Mouse (Mus musculus) hindbrain, embryonic 11.5 days (tissue): ENCODE data around the gene Mettl6. TPM values are rescaled to one million over a fixed set of nuclear protein-coding genes. Genes with fewer than 3 reads are reported as not detected.

Experiments
- ATAC-seq: fragments of 200-750 bp; cut with Nextera tagmentation; 2 replicates; pipeline ENCODE4 v1.8.0; 2017; ENCODE audit warnings: mild to moderate bottlenecking, moderate TSS enrichment, moderate library complexity; ENCODE audit not compliant: low FRiP score
- DNase-seq: peaks from one replicate; pipeline ENCODE4 v3.0.0-alpha.2; 2015; ENCODE audit warnings: low spot score
- H3K27ac ChIP-seq: fragments of 300-500 bp; sonication (generic); 2 replicates; pipeline ENCODE4 v1.5.1; 2014; ENCODE audit warnings: mild to moderate bottlenecking, low read depth, low read length
- H3K27me3 ChIP-seq: fragments of 300-500 bp; sonication (generic); 2 replicates; pipeline ENCODE4 v1.6.1; 2014; ENCODE audit warnings: mild to moderate bottlenecking, low read length, moderate library complexity, mixed read lengths; ENCODE audit not compliant: control insufficient read depth, insufficient read depth
- H3K36me3 ChIP-seq: fragments of 300-500 bp; sonication (generic); 2 replicates; pipeline ENCODE4 v1.6.1; 2014; ENCODE audit warnings: mild to moderate bottlenecking, low read length, moderate library complexity, mixed read lengths; ENCODE audit not compliant: control insufficient read depth, insufficient read depth
- H3K4me1 ChIP-seq: fragments of 300-500 bp; sonication (generic); replicated peaks from 2 replicates; pipeline ENCODE4 v1.6.1; 2014; ENCODE audit warnings: low read length, mixed read lengths; ENCODE audit not compliant: control insufficient read depth, insufficient read depth
- H3K4me2 ChIP-seq: fragments of 300-500 bp; sonication (generic); replicated peaks from 2 replicates; pipeline ENCODE4 v1.6.1; 2014; ENCODE audit warnings: mild to moderate bottlenecking, low read depth, low read length
- H3K4me3 ChIP-seq: fragments of 300-500 bp; sonication (generic); 2 replicates; pipeline ENCODE4 v1.5.1; 2014; ENCODE audit warnings: low read depth, low read length
- H3K9ac ChIP-seq: fragments of 300-500 bp; sonication (generic); 2 replicates; pipeline ENCODE4 v1.6.1; 2014; ENCODE audit warnings: low read depth, low read length
- H3K9me3 ChIP-seq: fragments of 300-500 bp; sonication (generic); 2 replicates; pipeline ENCODE4 v1.6.1; 2016; ENCODE audit warnings: low read length; ENCODE audit not compliant: control insufficient read depth
- WGBS: fragments of 180-500 bp; shearing (Covaris S2); extraction: QIAGEN DNeasy Blood & Tissue Kit; methylation state at CpG from one replicate; pipeline ENCODE4 v1.1.7; 2014; 5-methylcytosine and 5-hydroxymethylcytosine counted together
- polyA plus RNA-seq: library from polyadenylated mRNA; unstranded; fragments of >200 nt; fragmentation: Nextera tagmentation; extraction: Ambion mirVana; gene quantifications from 2 replicates; pipeline ENCODE4 v1.2.1, GENCODE M21; 2014

Gene Mettl6
- 86.9 and 87.1 TPM in 2 replicates for polyA plus RNA-seq

GRCm38 (mm10) chr14:31494975-31495455 is at the start of gene Mettl6:
Mettl6 (minus strand) TSS chr14:31495040.
- peaks cover 9% of the 10 kb centered on the region; the same call in 1 of the 2 replicates for H3K4me1 ChIP-seq
- DNase-seq: peak; percentile 91
- H3K27me3 ChIP-seq: no peaks in the 10 kb centered on the region
- peak within 1 kb of the TSS; percentile 90 for H3K4me3 ChIP-seq
- H3K4me2 ChIP-seq: peak within 1 kb of the TSS; percentile 54
- no peaks in the 10 kb centered on the region for H3K9me3 ChIP-seq
- peak within 1 kb of the TSS; percentile 71; the same call in 1 of the 2 replicates for H3K27ac ChIP-seq
- H3K36me3 ChIP-seq: no peaks in the 10 kb centered on the region; the same call in 1 of the 2 replicates
- ATAC-seq: peak; percentile 91
- WGBS: under 1% methylated on average over 49 of the region's 49 CpGs
- peak within 1 kb of the TSS; percentile 85 for H3K9ac ChIP-seq

GRCm38 (mm10) chr14:31543885-31544442 is 49.1 kb upstream of the Mettl6 start:
- DNase-seq: no peak
- Histone ChIP-seq H3K9me3 (no peaks in the 10 kb centered on the region), H3K4me1 (no peaks in the 10 kb centered on the region), H3K27ac (no peak overlapping the region), H3K4me3 (no peak overlapping the region), H3K9ac (no peak overlapping the region), H3K4me2 (no peak overlapping the region), H3K36me3 (no peaks in the 10 kb centered on the region), H3K27me3 (no peaks in the 10 kb centered on the region)
- WGBS: 79% methylated on average over 11 of the region's 11 CpGs
- no peak for ATAC-seq

GRCm38 (mm10) chr14:31537298-31537697 is 42.5 kb upstream of the Mettl6 start:
- Histone ChIP-seq H3K4me1 (no peaks in the 10 kb centered on the region), H3K36me3 (no peaks in the 10 kb centered on the region), H3K4me3 (no peak overlapping the region), H3K9me3 (no peaks in the 10 kb centered on the region), H3K27me3 (no peaks in the 10 kb centered on the region), H3K4me2 (no peak overlapping the region), H3K9ac (no peak overlapping the region), H3K27ac (no peak overlapping the region)
- 78% methylated on average over 6 of the region's 6 CpGs for WGBS
- no peak for ATAC-seq
- DNase-seq: no peak

GRCm38 (mm10) chr14:31532656-31533055 is 37.8 kb upstream of the Mettl6 start:
- no peaks in the 10 kb centered on the region for H3K9me3 ChIP-seq
- H3K4me1 ChIP-seq: no peaks in the 10 kb centered on the region
- no peak overlapping the region for H3K4me3 ChIP-seq
- ATAC-seq (no peak), DNase-seq (no peak)
- no peak overlapping the region for H3K9ac ChIP-seq
- 63% methylated on average over 3 of the region's 3 CpGs for WGBS
- H3K27ac ChIP-seq: no peak overlapping the region
- no peaks in the 10 kb centered on the region for H3K27me3 ChIP-seq
- no peaks in the 10 kb centered on the region for H3K36me3 ChIP-seq
- no peak overlapping the region for H3K4me2 ChIP-seq

- no peaks in the 10 kb centered on the region for H3K36me3 ChIP-seq
Measured at GRCm38 (mm10) chr14:31531506-31532148, 36.8 kb upstream of the Mettl6 start.

GRCm38 (mm10) chr14:31530847-31531246 is 36.0 kb upstream of the Mettl6 start:
- no peak for ATAC-seq

More at GRCm38 (mm10) chr14:31531506-31532148, 36.8 kb upstream of the Mettl6 start:
- WGBS: 72% methylated on average over 12 of the region's 12 CpGs
- Histone ChIP-seq H3K4me2 (no peak overlapping the region), H3K9me3 (no peaks in the 10 kb centered on the region), H3K9ac (no peak overlapping the region), H3K4me1 (no peaks in the 10 kb centered on the region), H3K27me3 (no peaks in the 10 kb centered on the region), H3K4me3 (no peak overlapping the region), H3K27ac (no peak overlapping the region)
- no peak for DNase-seq
- ATAC-seq: no peak

GRCm38 (mm10) chr14:31525040-31525810 is 30.4 kb upstream of the Mettl6 start:
- 80% methylated on average over 7 of the region's 7 CpGs for WGBS
- Histone ChIP-seq H3K4me1 (no peaks in the 10 kb centered on the region), H3K27me3 (no peaks in the 10 kb centered on the region), H3K27ac (no peak overlapping the region), H3K9ac (no peak overlapping the region), H3K36me3 (no peaks in the 10 kb centered on the region), H3K4me2 (no peak overlapping the region), H3K4me3 (no peak overlapping the region), H3K9me3 (no peaks in the 10 kb centered on the region)
- no peak for ATAC-seq
- no peak for DNase-seq

More at GRCm38 (mm10) chr14:31530847-31531246, 36.0 kb upstream of the Mettl6 start:
- no peak for DNase-seq
- Histone ChIP-seq H3K4me2 (no peak overlapping the region), H3K27me3 (no peaks in the 10 kb centered on the region), H3K4me3 (no peak overlapping the region), H3K27ac (no peak overlapping the region), H3K9me3 (no peaks in the 10 kb centered on the region), H3K4me1 (no peaks in the 10 kb centered on the region), H3K9ac (no peak overlapping the region), H3K36me3 (no peaks in the 10 kb centered on the region)
- WGBS: 83% methylated on average over 4 of the region's 4 CpGs

- ATAC-seq (no peak), DNase-seq (no peak)
- H3K4me3 ChIP-seq: no peak overlapping the region
- 83% methylated on average over 2 of the region's 2 CpGs for WGBS
- no peaks in the 10 kb centered on the region for H3K4me1 ChIP-seq
- no peak overlapping the region for H3K4me2 ChIP-seq
- H3K27ac ChIP-seq: no peak overlapping the region
- no peaks in the 10 kb centered on the region for H3K27me3 ChIP-seq
- no peaks in the 10 kb centered on the region for H3K9me3 ChIP-seq
- H3K36me3 ChIP-seq: no peaks in the 10 kb centered on the region
- no peak overlapping the region for H3K9ac ChIP-seq
Measured at GRCm38 (mm10) chr14:31521318-31521717, 26.5 kb upstream of the Mettl6 start.
